Mouse (Mus musculus): ENCODE measurements around the gene Dkk2. TPM values are rescaled to one million over a fixed set of nuclear protein-coding genes. Genes with fewer than 3 reads are reported as not detected.

Gene Dkk2
- polyA plus RNA-seq, 1 experiment from 2014 or later: 0.79 TPM

- no peak overlapping the region for H3K4me3 ChIP-seq (ENCODE audit: low read depth, low read length)
- no peaks in the 10 kb centered on the region for H3K27me3 ChIP-seq (replicated peaks; ENCODE audit: control insufficient read depth, insufficient read depth, low read length)
- DNase-seq (ENCODE audit: low spot score) (peak; percentile 55), ATAC-seq (peak; percentile 69)
- H3K9ac ChIP-seq (ENCODE audit: low read length): no peak overlapping the region
- no peaks in the 10 kb centered on the region for H3K4me1 ChIP-seq (ENCODE audit: control insufficient read depth, insufficient read depth, low read length)
- H3K36me3 ChIP-seq (ENCODE audit: control insufficient read depth, insufficient read depth, low read length): no peaks in the 10 kb centered on the region
- 34% methylated on average over 11 of the region's 11 CpGs for WGBS
- no peak overlapping the region for H3K4me2 ChIP-seq (ENCODE audit: low read length)
- H3K27ac ChIP-seq (ENCODE audit: low read depth, low read length): no peak overlapping the region
- H3K9me3 ChIP-seq (replicated peaks; ENCODE audit: control insufficient read depth, low read length): no peaks in the 10 kb centered on the region
These were observed 122.4 kb downstream of the Dkk2 start for GRCm38 (mm10) chr3:132207469-132207868.

GRCm38 (mm10) chr3:132211260-132211659 is 126.2 kb downstream of the Dkk2 start:
- no peak for DNase-seq (ENCODE audit: low spot score)
- no peaks in the 10 kb centered on the region for H3K27me3 ChIP-seq (replicated peaks; ENCODE audit: control insufficient read depth, insufficient read depth, low read length)
- no peak for ATAC-seq
- H3K4me3 ChIP-seq (ENCODE audit: low read depth, low read length): no peak overlapping the region
- H3K9me3 ChIP-seq (replicated peaks; ENCODE audit: control insufficient read depth, low read length): no peaks in the 10 kb centered on the region
- no peak overlapping the region for H3K9ac ChIP-seq (ENCODE audit: low read length)
- no peaks in the 10 kb centered on the region for H3K4me1 ChIP-seq (ENCODE audit: control insufficient read depth, insufficient read depth, low read length)
- WGBS: 91% methylated on average over 5 of the region's 5 CpGs
- no peak overlapping the region for H3K27ac ChIP-seq (ENCODE audit: low read depth, low read length)
- H3K4me2 ChIP-seq (ENCODE audit: low read length): no peak overlapping the region
- H3K36me3 ChIP-seq (ENCODE audit: control insufficient read depth, insufficient read depth, low read length): no peaks in the 10 kb centered on the region

- DNase-seq (ENCODE audit: low spot score): no peak
These were observed 134.9 kb downstream of the Dkk2 start for GRCm38 (mm10) chr3:132219977-132220487.

GRCm38 (mm10) chr3:132227622-132228021 is 142.5 kb downstream of the Dkk2 start:
- Histone ChIP-seq H3K27ac (ENCODE audit: low read depth, low read length) (no peak overlapping the region), H3K27me3 (replicated peaks; ENCODE audit: control insufficient read depth, insufficient read depth, low read length) (no peaks in the 10 kb centered on the region), H3K9me3 (replicated peaks; ENCODE audit: control insufficient read depth, low read length) (no peaks in the 10 kb centered on the region), H3K4me1 (ENCODE audit: control insufficient read depth, insufficient read depth, low read length) (no peaks in the 10 kb centered on the region), H3K4me2 (ENCODE audit: low read length) (no peak overlapping the region), H3K4me3 (ENCODE audit: low read depth, low read length) (no peak overlapping the region), H3K9ac (ENCODE audit: low read length) (no peak overlapping the region), H3K36me3 (ENCODE audit: control insufficient read depth, insufficient read depth, low read length) (no peaks in the 10 kb centered on the region)
- ATAC-seq (no peak), DNase-seq (ENCODE audit: low spot score) (no peak)
- 64% methylated on average over 1 of the region's 1 CpGs for WGBS

More at GRCm38 (mm10) chr3:132219977-132220487, 134.9 kb downstream of the Dkk2 start:
- Histone ChIP-seq H3K4me3 (ENCODE audit: low read depth, low read length) (no peak overlapping the region), H3K4me2 (ENCODE audit: low read length) (no peak overlapping the region), H3K9me3 (replicated peaks; ENCODE audit: control insufficient read depth, low read length) (no peaks in the 10 kb centered on the region), H3K27me3 (replicated peaks; ENCODE audit: control insufficient read depth, insufficient read depth, low read length) (no peaks in the 10 kb centered on the region), H3K4me1 (ENCODE audit: control insufficient read depth, insufficient read depth, low read length) (no peaks in the 10 kb centered on the region), H3K36me3 (ENCODE audit: control insufficient read depth, insufficient read depth, low read length) (no peaks in the 10 kb centered on the region), H3K27ac (ENCODE audit: low read depth, low read length) (no peak overlapping the region), H3K9ac (ENCODE audit: low read length) (no peak overlapping the region)
- ATAC-seq: no peak
- 90% methylated on average over 7 of the region's 7 CpGs for WGBS
